Mouse (Mus musculus): ENCODE results near the gene Adamts16. TPM values are rescaled to one million over a fixed set of nuclear protein-coding genes. Genes with fewer than 3 reads are reported as not detected.
"Not testable (repeated sequence)": the region's sequence is repeated elsewhere in the genome, so short reads cannot be mapped to it uniquely, and the experiment has no call there.

The Adamts16 gene
- polyA plus RNA-seq (2016; fragmentation: Nextera tagmentation; extraction: Ambion mirVana) = 0.18 TPM in 1 of 2 replicates, not detected in the other

- ATAC-seq = no peak
- 6% methylated on average over 18 of the region's 18 CpGs for WGBS (ENCODE audit: insufficient replicate concordance)
- Histone ChIP-seq H3K4me1 (peaks cover 3% of the 10 kb centered on the region; the same call in 1 of the 2 replicates), H3K9ac (no peak within 1 kb of the TSS), H3K9me3 (replicated peaks) (no peaks in the 10 kb centered on the region), H3K36me3 (no peaks in the 10 kb centered on the region), H3K4me3 (no peak within 1 kb of the TSS; the same call in 1 of the 2 replicates), H3K4me2 (peak within 1 kb of the TSS; percentile 33), H3K27ac (no peak within 1 kb of the TSS), H3K27me3 (replicated peaks) (peaks cover 34% of the 10 kb centered on the region)
These were observed at the start of gene Adamts16 for GRCm38 (mm10) chr13:70841421-70841904. Adamts16 (minus strand) TSS chr13:70841811.

DNA sequence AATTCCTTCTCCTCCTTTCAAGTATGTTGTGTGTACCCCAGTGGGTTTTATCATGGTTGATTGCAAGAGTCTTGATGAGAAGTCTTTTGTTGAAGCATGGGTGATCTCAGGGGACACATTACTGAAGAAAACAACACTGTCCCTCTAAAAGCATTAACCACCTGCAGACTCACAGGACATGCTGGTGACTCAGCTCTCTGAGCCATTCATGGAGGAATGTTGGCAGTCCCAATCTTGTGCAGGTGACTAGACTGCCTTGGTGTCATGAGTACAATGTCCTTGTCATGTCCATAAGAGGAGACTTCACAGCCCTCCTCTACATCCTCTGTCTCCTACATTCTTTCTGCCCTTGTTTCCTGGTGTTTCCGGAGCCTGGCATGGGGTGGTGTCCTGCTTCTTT, 45.5 kb upstream of the Adamts16 start:
- H3K27ac ChIP-seq = no peak overlapping the region
- WGBS (ENCODE audit: insufficient replicate concordance) = 46% methylated on average over 1 of the region's 1 CpGs
- H3K9ac ChIP-seq = no peak overlapping the region
- no peaks in the 10 kb centered on the region for H3K27me3 ChIP-seq (replicated peaks)
- H3K36me3 ChIP-seq = no peaks in the 10 kb centered on the region
- no peaks in the 10 kb centered on the region for H3K4me1 ChIP-seq
- no peak for ATAC-seq
- no peak overlapping the region for H3K4me2 ChIP-seq
- no peaks in the 10 kb centered on the region for H3K9me3 ChIP-seq (replicated peaks)
- H3K4me3 ChIP-seq = no peak overlapping the region

GRCm38 (mm10) chr13:70885006-70885405, 43.4 kb upstream of the Adamts16 start:
- no peaks in the 10 kb centered on the region for H3K4me1 ChIP-seq
- no peaks in the 10 kb centered on the region for H3K9me3 ChIP-seq (replicated peaks)
- no peak overlapping the region for H3K4me3 ChIP-seq
- no peak overlapping the region for H3K9ac ChIP-seq
- H3K27ac ChIP-seq = no peak overlapping the region
- no peaks in the 10 kb centered on the region for H3K36me3 ChIP-seq
- WGBS (ENCODE audit: insufficient replicate concordance) = 53% methylated on average over 2 of the region's 2 CpGs
- ATAC-seq = no peak
- H3K4me2 ChIP-seq = no peak overlapping the region
- H3K27me3 ChIP-seq (replicated peaks) = no peaks in the 10 kb centered on the region

- no peak overlapping the region for H3K27ac ChIP-seq
- 51% methylated on average over 12 of the region's 12 CpGs for WGBS (ENCODE audit: insufficient replicate concordance)
- H3K36me3 ChIP-seq = no peaks in the 10 kb centered on the region
- no peaks in the 10 kb centered on the region for H3K27me3 ChIP-seq (replicated peaks)
- H3K4me1 ChIP-seq = no peaks in the 10 kb centered on the region
- no peaks in the 10 kb centered on the region for H3K9me3 ChIP-seq (replicated peaks)
- no peak overlapping the region for H3K4me2 ChIP-seq
- no peak for ATAC-seq
- H3K9ac ChIP-seq = no peak overlapping the region
- H3K4me3 ChIP-seq = no peak overlapping the region
These were observed 42.6 kb upstream of the Adamts16 start for GRCm38 (mm10) chr13:70883891-70884890.

DNA sequence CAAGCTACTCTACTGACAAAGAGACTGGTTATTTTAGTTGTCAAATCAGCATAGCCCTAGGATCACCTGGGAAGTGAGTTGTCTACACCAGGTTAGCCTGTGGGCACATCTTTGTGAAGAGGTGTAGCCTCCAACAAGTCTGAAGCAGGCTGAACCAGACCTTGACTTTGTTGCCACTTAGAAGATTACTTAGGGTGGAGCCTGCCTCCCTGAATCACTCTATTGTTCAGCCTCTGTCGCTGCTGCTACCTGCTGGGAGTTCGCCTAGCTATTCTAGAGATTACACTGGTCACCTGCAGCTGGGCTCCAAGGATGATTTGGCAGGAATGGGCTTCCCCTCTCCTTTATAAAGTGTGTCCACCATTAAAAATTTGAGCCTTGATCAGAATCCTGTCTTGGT, 38.4 kb upstream of the Adamts16 start:
- WGBS (ENCODE audit: insufficient replicate concordance) = 42% methylated on average over 2 of the region's 2 CpGs
- H3K9me3 ChIP-seq (replicated peaks); H3K27me3 ChIP-seq (replicated peaks); H3K9ac ChIP-seq; H3K27ac ChIP-seq; H3K36me3 ChIP-seq; H3K4me2 ChIP-seq; H3K4me1 ChIP-seq; ATAC-seq; H3K4me3 ChIP-seq: not testable (repeated sequence)

DNA sequence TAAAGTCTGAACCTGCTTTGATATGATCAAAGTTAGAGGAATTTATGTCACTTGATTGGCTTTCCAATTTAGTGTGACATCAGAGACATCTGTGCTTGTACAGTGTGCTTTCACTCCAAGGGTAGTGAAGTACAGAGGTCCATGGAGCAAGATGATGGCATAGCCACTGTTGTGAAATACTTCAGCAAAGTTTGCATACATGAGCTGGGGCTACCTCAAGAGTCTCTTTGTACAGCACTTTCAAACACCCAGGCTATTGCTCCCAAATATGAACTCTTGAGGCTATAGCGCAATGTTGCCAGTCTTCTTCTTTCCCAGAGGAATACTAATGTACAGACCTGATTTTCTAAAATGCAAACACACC, 35.9 kb upstream of the Adamts16 start:
- Histone ChIP-seq H3K36me3 (no peaks in the 10 kb centered on the region), H3K4me3 (no peak overlapping the region), H3K27me3 (replicated peaks) (no peaks in the 10 kb centered on the region), H3K9ac (no peak overlapping the region), H3K4me2 (no peak overlapping the region), H3K27ac (no peak overlapping the region), H3K9me3 (replicated peaks) (no peaks in the 10 kb centered on the region), H3K4me1 (no peaks in the 10 kb centered on the region)
- WGBS (ENCODE audit: insufficient replicate concordance) = 78% methylated on average over 1 of the region's 1 CpGs
- ATAC-seq = no peak

DNA sequence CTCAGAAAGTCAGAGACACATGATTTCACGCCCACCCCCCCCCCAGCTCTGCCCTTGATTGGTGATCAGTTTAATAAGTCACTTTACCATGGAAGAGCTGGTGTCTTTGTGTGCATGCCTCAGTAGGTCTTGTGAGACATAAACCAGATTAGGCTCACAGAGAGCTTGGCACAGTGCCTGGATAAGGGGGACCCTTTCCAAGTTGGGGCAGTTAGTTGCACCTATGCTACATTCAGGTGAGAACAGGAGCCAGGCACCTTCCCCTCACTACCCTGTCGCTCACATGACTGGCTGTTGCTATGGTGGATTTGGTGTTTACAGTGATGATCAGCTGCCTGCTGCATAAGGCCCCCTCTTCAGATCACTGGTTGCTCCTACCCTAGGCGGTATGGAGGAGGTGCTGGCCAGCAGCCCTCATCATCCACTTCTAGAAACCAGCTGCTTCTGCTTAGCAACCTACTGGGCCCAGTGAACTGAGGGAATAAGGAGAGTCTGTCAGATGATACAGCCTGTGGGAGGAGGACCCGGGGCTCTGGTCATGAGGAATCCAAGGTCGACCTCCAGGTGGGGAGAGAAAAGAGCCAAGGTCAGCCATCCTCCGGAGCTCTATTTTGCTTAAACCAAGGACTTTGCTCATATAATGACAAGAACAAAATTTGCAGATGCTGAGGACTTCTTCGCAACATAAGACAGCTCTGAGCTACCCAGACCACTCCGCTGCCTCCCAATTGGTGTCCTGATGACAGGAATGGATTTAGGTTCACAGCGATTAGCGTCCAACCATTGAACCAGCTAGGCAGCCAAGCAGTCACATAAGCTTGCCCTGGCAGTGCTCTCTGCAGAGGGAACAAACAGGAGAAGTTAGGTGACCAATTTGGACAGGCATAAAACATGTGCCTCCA, 35.3 kb upstream of the Adamts16 start:
- Histone ChIP-seq H3K4me2 (no peak overlapping the region), H3K9me3 (replicated peaks) (no peaks in the 10 kb centered on the region), H3K27ac (no peak overlapping the region), H3K27me3 (replicated peaks) (no peaks in the 10 kb centered on the region), H3K4me3 (no peak overlapping the region), H3K9ac (no peak overlapping the region), H3K36me3 (no peaks in the 10 kb centered on the region), H3K4me1 (no peaks in the 10 kb centered on the region)
- WGBS (ENCODE audit: insufficient replicate concordance) = 72% methylated on average over 10 of the region's 10 CpGs
- ATAC-seq = no peak

GRCm38 (mm10) chr13:70875411-70875949, 33.9 kb upstream of the Adamts16 start:
- ATAC-seq = no peak
- Histone ChIP-seq H3K27ac (no peak overlapping the region), H3K27me3 (replicated peaks) (no peaks in the 10 kb centered on the region), H3K4me1 (no peaks in the 10 kb centered on the region), H3K36me3 (no peaks in the 10 kb centered on the region), H3K9me3 (replicated peaks) (no peaks in the 10 kb centered on the region), H3K4me2 (no peak overlapping the region), H3K9ac (no peak overlapping the region), H3K4me3 (no peak overlapping the region)
- 75% methylated on average over 4 of the region's 4 CpGs for WGBS (ENCODE audit: insufficient replicate concordance)

DNA sequence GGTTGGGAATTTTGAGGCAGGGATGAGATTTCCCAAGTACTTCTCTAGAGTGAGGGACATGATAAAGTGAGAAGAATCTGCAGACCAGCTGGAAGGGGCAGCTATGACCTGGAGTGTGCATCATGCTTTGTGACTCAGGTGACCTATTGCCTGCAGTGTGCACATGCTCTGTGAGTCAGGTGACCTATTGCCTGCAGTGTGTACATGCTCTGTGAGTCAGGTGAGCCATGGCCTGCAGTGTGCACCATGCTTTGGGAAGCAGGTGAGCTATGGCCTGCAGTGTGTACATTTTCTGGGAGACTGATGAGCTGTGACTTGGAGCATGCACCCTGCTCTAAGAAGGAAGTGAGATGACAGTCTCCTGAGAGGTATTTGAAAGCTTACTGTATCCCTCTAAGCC, 33.1 kb upstream of the Adamts16 start:
- no peak overlapping the region for H3K9ac ChIP-seq
- H3K4me1 ChIP-seq = no peaks in the 10 kb centered on the region
- H3K27me3 ChIP-seq (replicated peaks) = no peaks in the 10 kb centered on the region
- no peak overlapping the region for H3K4me3 ChIP-seq
- H3K27ac ChIP-seq = no peak overlapping the region
- H3K4me2 ChIP-seq = no peak overlapping the region
- no peak for ATAC-seq
- H3K9me3 ChIP-seq (replicated peaks) = no peaks in the 10 kb centered on the region
- H3K36me3 ChIP-seq = no peaks in the 10 kb centered on the region

DNA sequence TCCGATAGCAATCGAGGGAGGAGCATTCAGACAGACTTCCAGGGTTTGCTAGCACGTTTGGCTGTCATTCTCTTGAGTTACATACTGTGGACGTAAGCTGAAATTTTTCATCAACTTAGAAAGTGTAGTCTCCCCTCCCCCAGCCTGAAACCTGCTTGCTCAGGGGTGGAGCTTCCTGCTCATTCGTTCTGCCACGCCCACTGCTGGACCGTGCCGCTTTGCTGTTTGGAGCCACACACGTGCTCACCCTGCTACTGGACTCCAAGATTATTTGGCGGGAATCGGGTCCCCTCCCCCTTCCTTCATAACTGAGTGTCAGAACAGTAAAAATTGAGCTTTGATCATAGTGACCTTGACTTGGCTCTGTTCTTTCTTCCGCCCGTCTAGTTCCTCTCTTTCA, 32.2 kb upstream of the Adamts16 start:
- H3K27me3 ChIP-seq (replicated peaks); ATAC-seq: not testable (repeated sequence)
- WGBS (ENCODE audit: insufficient replicate concordance) = 64% methylated on average over 13 of the region's 13 CpGs

DNA sequence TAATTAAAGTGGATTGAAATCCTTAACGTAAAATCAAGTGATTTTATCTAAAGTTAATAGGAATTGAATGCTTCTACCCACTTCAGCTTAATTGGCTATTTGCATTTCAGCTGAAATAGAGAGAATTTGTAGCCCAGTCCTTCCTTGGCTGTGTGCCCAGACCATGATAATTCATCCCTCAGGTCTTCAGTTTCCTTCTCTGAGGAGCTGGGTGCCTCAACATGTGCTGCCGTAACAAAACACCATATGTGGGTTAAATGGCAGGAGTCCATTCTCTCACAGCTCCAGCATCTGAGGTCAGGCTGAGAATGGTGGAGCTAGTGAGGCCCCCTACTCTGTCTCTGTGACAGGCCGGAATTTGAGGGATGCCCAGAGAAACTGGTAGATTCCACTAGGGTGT, 29.4 kb upstream of the Adamts16 start:
- H3K4me1 ChIP-seq = no peaks in the 10 kb centered on the region
- no peak overlapping the region for H3K27ac ChIP-seq
- H3K4me2 ChIP-seq = no peak overlapping the region
- H3K36me3 ChIP-seq = no peaks in the 10 kb centered on the region
- H3K9me3 ChIP-seq (replicated peaks) = no peaks in the 10 kb centered on the region
- no peak for ATAC-seq
- H3K9ac ChIP-seq = no peak overlapping the region
- 61% methylated on average over 3 of the region's 3 CpGs for WGBS (ENCODE audit: insufficient replicate concordance)
- H3K27me3 ChIP-seq (replicated peaks) = no peaks in the 10 kb centered on the region
- no peak overlapping the region for H3K4me3 ChIP-seq

More for the DNA sequence above, 32.2 kb upstream of the Adamts16 start:
- not testable (repeated sequence) for H3K27ac ChIP-seq; H3K9me3 ChIP-seq (replicated peaks); H3K4me1 ChIP-seq; H3K36me3 ChIP-seq; H3K9ac ChIP-seq; H3K4me3 ChIP-seq; H3K4me2 ChIP-seq

Data from liver, embryonic 12.5 days (tissue).